Mouse (Mus musculus) embryo, embryonic 11.5 days (tissue): ENCODE data around the gene Traf3ip3.

ENCODE experiments used
- DNase-seq: peaks from one replicate; pipeline ENCODE4 v3.0.0-alpha.2; 2012; ENCODE audit warnings: low read depth, low spot score

Gene Traf3ip3

DNA sequence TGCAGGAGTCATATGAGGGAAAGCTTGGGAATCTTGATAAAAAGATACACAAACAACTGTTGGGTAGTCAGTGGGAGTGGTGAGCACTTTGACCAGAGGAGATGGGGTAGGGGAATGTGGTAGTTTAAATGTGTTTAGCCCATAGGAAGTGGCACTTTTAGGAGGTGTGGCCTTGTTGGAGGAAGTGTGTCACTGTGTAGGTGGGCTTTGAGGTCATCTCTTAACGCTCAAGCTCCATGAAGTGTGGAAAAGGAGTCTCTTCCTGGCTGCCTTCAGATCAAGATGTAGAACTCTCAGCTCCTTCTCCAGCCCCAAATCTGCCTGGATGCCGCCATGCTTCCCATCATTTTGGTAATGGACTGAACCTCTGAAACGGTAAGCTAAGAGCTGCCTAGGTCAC lies 6.0 kb upstream of the Traf3ip3 start, which contains the start of gene Lamb3:
TSS of gene Lamb3 (plus strand) at position 197 of the 400 bp plus-strand sequence.
- no peak for DNase-seq

DNA sequence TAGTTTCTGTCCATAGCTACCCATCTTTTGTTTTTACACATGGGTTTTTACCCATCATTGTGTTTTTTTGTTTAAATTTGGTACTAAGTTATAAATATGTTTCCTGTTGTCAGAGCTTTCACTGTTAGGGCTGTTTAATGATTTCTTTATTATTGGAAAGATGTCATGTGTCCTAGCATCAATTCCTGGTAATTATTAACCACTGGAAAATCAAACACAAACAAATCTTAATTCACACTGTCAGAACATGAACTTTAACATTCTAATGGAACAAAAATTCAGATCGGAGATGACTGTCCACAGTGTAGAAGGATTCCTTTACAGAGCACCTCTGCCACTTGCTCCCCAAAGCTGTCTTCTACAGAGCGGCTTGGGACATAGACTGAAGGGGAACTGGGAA lies 3.9 kb upstream of the Traf3ip3 start:
- DNase-seq: no peak

DNA sequence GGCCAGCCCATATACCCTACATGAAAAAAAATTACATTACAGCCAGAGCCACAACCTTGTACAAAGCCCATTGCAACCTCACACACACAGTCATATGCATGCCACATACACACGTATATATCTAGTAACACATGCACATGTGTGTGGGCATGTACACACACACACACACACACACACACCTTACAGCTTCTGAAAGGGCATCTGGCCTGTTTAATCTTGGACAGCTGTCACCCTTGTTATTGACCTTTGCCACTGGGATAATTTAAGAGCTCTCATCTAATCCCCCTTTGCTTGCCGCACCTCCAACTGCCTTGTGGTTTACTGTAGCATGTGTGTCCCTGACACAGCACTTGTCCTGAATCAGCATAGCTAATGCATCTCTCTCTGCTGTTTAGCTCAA lies 2.3 kb upstream of the Traf3ip3 start:
- no peak for DNase-seq

DNA sequence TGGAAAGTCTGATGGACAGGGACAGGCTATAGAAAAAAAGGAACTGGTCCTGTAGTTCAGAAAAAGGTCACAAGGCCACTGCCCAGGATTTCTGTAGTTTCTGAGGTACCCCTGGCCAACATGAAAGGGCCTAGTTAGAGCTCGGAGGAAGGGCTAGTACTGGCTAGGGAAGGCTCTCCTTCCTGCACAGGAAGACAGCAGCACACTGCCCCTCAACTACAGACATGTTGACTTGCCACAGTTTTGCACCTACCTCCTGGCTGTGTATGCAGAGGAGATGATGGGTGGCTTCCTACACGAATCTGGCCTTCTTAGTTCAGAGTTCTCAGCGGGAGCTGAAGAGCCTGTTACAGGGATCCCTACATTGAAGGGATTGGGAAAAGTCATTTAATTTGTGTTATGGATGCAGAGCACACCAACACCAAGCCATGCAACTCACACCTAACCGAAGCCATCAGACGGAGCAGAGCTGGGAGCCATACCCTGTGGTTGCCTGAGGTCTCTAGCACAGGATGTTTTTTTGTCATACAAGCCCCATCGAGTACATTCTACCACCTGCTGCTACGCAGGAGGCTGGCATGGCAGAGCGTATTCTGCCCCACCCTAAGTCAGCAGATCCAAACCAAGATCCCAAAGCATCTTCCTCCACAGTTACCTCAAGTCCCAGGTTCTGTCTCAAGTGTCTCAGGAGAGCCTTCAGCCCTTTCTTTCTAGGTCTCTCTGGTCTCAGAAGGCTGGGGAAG lies 692 bp downstream of the Traf3ip3 start:
- DNase-seq: no peak

DNA sequence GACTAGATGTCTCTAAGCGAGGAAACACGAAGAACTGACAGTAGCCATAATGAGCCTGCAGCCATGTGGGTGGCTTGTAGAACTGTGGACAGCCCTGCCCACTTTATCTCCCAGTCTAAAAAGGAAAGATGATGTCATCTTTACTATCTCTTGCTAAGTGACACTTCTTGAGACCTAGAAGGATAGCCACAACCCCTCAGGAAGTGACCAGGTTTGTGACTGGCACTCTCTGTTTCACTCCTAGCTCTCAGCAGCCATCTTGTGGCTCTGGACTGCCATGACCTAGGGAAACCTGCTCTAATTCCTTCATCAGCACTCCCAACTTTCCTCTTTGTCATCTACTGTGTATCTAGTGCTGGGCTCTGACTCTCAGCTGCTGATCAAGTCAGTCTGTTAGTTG lies 3.2 kb downstream of the Traf3ip3 start:
- DNase-seq: no peak

DNA sequence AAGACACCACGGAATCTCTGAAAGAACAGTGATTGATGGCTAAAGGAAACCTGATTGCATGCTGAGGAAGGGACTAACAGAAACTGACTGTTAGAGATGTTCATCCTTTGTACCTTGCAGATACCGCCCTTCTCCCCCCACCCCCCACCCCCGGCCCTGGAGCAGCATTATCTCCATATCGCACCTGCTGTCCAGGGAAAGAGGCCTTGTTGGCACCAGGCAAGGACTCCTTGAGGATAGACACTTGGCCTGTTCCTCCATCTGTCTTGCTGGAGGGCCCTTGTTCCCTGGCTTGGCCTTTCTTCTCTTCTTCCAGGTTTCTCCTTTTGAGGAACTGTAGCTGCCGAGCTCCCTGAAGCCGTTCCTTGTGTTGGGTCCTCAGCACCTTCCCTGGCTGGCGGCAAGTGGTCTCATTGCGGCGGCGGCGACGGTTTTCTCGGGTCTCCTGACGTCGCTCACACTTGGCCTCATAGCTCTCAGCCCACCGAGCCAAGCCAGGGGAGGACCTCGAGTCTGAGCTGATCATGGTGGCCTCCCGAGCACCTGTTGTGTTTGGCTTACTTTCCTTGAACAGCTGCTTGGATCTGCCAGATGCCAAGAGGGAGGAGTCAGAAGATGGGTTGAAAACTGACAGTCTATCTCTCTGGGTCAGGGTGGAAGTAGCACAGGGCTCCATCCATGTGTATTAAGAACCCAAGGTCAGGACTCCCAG lies 3.9 kb downstream of the Traf3ip3 start:
- DNase-seq: no peak

DNA sequence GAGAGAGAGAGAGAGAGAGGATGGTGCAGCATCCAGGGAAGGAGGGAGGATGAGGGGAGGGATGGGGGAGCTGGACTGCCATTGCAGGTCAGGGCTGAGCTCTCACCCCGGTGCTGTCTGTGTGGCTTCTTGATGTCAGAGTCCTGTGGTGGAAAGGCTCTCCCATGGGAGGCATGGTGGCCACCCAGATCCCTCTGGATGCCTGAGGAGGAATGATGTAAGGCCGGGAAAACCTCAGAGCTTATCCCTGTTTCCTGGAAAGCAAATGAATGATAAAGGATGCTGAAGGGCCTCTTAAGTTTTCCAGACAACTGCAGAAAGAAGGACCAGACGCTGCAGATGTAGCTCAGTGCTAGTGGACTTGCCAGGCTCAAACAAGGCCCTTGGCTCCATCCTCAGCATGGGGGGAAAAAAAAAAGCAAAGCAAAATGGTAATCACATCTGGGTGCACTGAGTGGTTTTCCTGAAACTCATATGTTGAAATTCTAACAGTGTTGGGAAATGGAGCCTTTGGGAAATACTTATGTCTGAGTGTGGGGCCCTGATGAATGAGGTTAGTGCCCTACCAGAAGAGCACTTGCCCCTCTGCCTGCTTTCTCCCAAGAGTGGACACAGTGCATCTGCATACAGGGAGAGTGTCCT lies 6.2 kb downstream of the Traf3ip3 start:
- no peak for DNase-seq

DNA sequence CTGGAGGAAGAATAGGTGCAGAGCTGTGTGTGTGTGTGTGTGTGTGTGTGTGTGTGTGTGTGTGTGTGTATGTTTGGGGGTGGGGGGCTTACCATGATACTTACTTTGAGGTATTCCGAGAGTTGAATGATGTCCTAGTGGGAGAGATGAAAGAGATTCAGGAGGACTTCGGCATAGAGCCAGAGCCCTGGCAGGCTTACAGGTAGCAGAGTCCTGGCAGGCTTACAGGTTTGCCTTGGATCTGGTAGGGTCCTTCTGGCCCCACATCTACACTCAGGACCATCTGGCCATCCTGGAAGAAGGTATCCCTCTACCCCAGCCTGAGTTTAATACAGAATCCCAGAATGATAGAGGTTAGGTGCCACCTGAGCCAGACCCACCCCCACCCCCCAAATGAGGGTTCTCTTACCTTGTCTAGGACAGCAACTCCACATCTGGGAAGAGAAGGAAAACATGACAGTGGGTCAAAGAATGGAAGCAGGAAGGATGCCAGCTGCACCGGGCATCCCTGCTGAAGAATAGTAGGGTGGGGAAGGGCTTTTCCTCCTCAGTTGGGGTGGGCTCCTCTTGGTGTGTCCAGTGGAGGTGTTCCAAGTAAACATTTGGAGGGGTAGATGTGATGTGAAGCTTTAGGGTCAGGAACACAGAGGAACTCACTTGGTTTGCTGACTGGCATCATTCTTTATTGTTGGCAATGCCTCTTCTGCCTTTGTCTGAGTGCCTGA lies 6.9 kb downstream of the Traf3ip3 start:
- no peak for DNase-seq

DNA sequence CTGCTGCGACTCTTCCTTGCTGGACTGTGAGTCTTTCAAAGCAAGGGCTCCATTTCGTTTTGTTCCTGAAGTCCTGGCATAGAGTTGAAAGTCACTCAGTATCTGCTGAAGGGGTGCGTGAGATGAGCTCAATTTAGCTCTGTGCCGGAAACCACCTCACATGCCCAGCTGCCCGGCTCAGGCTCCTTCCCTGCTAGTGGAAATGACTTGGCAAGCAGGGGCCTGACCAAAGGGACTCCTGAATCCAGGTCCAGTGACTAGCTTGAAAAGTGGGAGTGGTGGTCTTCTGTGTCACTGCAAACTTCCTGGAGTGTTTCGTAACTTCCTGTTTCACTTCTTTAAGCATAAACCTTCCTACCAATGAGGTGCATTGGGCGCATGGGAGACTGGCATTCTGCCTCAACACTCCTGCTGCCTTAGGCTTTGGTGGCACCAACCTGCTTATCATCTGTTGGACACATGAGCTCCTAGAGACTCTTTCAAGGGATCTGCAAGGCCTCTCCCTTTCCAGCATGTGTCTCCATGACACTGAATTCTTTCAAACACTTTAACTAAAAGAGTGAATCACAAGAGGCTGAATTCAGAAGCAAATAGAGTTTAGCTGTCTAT lies 9.7 kb downstream of the Traf3ip3 start:
- DNase-seq: no peak

DNA sequence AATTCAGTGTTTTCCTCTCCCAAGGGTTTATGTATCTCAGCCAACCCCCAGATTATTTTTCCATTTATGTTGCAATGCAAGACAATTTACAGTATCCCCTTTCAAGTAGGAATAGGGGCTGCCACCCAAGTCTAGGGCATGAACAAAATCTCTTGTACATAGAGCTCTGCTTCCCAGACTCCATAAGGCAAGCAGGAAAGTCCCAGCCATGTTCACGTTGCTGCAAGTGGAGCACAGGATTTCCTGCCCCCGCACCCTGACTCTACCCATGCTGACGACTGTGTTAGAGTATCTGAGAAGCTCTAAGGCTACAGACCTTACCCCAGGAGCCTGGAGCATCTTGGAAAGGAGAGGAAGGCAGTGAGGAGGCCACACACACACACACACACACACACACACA lies 11.7 kb downstream of the Traf3ip3 start:
- DNase-seq: no peak

DNA sequence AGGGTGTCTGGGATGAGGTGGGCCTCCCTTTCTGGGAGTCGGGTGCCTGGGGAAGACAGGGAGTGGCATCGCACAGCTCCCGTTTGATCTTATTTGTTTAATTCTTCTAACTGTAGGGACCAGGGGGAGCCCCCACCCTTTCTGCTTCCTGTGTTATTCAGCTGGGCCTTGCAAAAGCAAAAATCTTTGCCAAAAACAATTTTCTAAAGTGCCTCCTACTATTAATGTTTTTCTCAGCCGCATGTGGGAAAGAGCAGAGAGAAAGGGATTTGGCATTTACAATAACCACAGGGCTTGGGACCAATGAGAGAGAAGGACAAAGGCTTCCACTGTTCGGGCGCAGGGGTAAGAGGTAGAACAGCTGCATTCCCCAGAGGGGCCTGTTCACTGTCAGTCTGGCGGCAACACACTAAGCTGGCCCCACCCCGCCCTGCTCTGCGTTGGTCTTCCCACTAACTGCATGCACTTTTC lies 12.3 kb downstream of the Traf3ip3 start:
- DNase-seq: peak; percentile 20

DNA sequence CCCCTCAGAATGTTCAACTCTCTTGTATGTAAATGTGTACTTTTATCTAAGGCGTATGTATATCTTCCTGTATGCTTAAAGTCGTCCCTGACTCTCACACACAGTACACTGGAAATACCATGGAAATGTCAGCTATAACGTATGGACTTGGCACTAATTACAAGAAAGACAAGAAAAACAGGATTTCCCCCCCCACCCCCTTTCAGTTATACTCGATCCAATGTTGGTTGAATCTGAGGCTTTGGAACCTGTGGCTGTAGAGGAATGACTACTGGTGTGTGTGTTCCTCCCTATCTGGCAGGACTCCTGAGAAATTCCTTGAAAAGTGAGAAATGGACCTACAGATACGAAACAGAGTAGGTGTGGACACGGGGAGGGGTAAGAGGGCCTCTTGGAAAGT lies 13.2 kb downstream of the Traf3ip3 start:
- no peak for DNase-seq

DNA sequence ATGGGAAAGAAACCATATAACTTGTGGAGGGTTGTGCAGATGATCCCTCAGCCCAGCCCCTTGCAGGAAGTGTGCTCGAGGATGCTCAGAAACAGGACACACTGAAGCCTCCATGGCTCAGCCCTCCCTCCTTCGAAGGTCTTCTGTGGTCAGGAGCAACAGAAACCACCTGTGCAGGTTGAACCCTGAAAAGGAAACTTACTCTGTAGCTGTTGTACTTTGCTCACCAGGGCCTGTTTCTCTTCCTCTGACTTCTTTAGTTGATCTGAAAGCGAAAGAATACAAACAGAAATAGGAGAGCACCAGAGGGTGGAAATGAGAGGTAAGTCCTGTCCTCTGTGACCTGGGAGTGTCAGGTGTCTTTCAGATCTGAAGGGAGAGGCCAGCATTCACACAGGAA lies 20.4 kb downstream of the Traf3ip3 start:
- DNase-seq: no peak

DNA sequence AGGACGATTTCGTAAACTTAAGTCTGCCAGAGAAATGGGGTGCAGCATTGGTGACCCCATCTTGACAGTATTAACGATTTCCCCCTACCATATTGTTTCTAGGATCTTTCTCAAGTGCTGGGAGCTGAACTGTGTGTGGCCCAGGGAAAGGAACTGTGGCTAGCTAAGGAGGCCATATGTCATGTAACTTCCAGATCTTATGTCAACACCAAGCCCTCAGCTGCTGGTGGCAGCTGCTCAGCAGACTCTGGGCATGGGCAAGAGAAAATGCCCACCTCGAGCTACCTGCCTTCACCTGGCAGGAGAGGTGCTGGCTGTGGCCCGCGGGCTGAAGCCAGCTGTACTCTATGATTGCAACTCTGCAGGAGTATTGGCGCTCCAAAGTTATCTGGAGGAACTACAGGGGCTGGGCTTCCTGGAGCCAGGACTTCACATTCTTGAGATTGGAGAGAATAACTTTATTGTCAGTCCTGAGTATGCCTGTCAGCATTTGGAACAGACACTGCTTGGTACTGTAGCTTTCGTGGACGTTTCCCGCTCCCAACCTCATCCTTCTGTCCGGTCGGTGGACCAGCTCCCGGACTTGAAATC lies 27.3 kb downstream of the Traf3ip3 start:
- no peak for DNase-seq

DNA sequence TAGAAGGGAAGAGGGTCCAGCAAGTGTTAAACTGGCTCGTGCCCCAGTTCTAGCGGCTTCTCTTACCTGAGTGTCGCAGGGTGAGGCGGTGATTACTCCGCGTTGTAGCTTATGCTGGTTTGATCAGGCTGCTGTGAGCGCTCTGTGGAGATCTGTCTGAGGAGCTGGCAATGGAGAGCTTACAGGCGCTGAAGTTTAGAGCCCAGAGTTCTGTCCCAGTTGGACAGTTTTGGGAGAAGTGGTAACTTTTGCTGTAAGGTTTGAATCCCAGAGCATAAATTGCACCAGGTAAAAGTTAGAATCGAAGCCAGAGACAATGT lies 27.7 kb downstream of the Traf3ip3 start:
- no peak for DNase-seq

DNA sequence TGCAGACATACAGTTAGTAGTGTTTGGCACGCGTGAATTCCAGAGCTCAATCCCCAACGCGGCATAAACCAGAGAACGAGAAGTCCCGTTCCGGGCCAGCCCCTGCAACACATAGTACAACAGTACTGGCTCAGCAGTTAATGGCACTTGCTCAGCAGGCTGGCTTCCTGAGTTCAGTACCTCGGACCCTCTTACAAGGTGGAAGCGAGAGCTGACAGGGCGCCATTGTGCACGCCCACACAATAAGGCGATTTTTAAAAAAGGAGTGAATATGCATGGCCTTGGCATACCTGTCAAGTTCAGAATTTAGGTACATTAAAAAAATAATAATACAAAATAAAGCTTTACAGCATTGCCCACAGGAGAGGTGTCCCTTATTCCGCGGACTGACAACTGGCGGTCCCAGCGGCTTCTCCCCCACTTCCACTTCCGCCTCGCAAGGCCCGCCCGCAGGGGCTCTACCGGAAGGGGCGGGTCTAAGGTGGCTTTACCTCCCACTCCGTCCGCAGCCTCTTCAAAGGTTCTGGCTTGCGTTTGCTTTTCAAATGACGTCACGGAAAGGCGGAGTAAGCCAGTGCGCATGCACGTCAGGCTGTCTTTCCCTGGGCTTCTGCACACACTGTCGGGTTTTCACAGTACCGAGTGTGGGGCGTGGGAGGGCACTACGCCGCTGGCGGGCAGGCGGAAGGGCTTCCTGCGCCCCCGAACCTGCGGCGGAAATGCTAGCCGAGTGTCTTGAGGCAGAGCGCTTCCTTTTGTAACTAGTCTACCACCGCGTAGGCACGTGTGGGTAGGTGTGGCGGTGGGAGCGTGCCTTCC lies 28.3 kb downstream of the Traf3ip3 start:
- DNase-seq: peak; percentile 99

DNA sequence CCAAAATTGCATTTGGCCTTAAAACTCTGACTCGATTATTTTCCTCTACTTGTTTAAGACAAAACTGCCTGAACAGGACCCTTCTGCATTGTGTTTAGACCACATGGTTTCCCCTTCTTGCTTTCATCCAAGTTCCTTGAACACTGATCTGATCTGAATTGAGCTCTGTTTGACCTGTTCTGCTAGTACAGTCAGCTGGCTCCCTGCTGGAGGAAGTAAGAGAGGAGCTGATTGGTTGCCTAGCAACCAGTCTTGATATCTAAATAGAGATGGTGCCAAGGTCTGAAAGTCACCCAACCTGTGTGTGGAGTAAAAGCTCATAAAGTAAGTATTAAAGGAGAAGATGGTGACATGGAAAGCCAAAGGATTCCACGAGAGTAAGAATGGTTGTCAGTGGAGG lies 31.6 kb downstream of the Traf3ip3 start:
- DNase-seq: no peak

DNA sequence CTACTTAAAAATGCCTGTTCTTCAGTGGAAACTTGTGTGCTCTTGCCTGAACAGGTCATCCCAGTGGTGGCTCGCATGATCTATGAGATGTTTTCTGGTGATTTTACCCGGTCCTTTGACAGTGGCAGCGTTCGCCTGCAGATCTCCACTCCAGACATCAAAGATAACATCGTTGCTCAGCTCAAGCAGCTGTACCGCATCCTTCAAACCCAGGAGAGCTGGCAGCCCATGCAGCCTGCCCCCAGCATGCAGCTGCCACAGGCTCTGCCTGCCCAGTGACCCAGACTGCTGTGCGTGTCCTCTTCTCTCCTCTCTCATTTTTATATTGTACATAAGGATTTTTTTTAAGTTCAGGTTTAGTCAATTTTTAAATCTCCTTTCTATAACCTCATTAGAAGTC lies 32.3 kb downstream of the Traf3ip3 start:
- DNase-seq: no peak

DNA sequence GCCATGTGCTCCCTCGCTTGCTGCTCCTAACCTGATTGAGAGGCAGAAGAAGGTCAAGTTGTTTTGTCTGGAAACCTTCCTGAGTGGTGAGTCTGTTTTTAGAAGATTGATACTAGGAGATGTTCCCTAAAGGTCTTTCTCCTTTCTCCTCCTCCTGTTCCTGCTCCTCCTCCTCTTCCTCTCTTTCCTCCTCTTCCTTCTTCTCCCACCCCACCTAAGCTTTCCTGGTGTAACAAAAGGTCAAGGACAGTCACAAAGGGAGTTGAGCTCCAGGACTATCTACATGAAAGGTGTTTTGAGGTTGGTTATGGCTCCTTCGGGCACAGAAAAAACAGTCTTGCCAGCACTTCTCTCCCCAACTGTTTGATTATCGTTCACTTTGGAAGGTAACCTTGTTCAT lies 33.8 kb downstream of the Traf3ip3 start, which contains the start of gene A130010J15Rik:
TSS of gene A130010J15Rik (plus strand) at position 301 of the 400 bp plus-strand sequence.
- DNase-seq: no peak

DNA sequence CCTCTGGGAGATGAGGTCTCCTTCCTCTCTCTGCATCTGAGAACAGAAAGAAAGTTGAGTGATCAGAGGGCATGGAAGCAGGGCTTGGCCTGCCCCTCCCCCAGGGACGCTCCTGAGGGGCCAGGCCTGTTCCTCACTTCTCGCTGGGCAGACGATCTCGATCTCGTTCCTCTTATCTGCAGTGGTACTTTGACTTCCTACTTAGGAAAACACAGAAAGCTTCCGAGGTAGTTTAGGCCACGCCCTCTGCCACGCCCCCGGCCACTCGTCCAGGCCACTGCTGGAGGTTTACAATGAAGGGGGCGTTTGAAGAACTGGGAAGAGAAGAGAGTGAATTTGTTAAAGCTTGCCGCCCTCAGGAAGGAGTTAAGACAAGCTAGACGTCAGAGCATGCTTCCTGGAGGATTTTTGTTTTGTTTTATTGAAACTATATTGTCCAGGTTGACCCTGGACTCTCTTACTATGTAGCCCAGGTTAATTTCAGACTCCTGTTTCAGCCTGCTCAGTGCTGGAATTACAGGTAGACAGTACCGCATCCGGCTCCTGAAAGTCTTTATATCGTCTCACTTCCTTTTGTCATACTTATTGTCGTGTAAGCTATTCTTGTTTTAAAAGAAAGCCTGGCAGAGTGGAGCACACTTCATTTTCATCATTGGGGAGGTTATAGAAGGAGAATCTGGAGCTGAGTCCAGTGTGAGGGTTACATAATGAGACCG lies 41.0 kb downstream of the Traf3ip3 start:
- DNase-seq: peak; percentile 20
